Mouse (Mus musculus) E14TG2a.4 (cell line): ENCODE results near the gene Elmo1.

Source experiments
- H3K27me3 ChIP-seq: 2 replicates; pipeline ENCODE4 v1.6.1; 2014; ENCODE audit warnings: low read length, control low read depth; ENCODE audit not compliant: insufficient read depth
- H3K36me3 ChIP-seq: 2 replicates; pipeline ENCODE4 v1.6.1; 2014; ENCODE audit warnings: low read length, control low read depth; ENCODE audit not compliant: insufficient read depth
- H3K4me1 ChIP-seq: replicated peaks from 2 replicates; pipeline ENCODE4 v1.6.1; 2014; ENCODE audit warnings: low read depth, low read length, control low read depth
- H3K4me3 ChIP-seq: replicated peaks from 2 replicates; pipeline ENCODE4 v1.5.1; 2014; ENCODE audit warnings: mild to moderate bottlenecking, low read length
- H3K9me3 ChIP-seq: 2 replicates; pipeline ENCODE4 v1.6.1; 2014; ENCODE audit warnings: low read length, control low read depth
- CTCF ChIP-seq: conservative IDR thresholded peaks from 2 replicates; pipeline ENCODE4 v1.5.1; 2014; ENCODE audit warnings: low read length
- NANOG ChIP-seq: IDR thresholded peaks from 2 replicates; pipeline ENCODE4 v1.6.1; 2014; ENCODE audit warnings: borderline replicate concordance, low read length, mixed read lengths
- POU5F1 ChIP-seq: IDR thresholded peaks from 2 replicates; pipeline ENCODE4 v1.6.1; 2014; ENCODE audit warnings: low read length, borderline replicate concordance

The Elmo1 gene

GRCm38 (mm10) chr13:20300626-20301025 lies 210.2 kb downstream of the Elmo1 start:
- Histone ChIP-seq H3K4me3 (no peak overlapping the region), H3K9me3 (peaks cover 21% of the 10 kb centered on the region), H3K27me3 (no peaks in the 10 kb centered on the region), H3K4me1 (no peaks in the 10 kb centered on the region), H3K36me3 (peaks cover 24% of the 10 kb centered on the region)
- TF ChIP-seq NANOG (no peak), CTCF (no peak), POU5F1 (no peak)

- Histone ChIP-seq H3K4me1 (no peaks in the 10 kb centered on the region), H3K4me3 (no peak overlapping the region), H3K9me3 (peaks cover 21% of the 10 kb centered on the region), H3K36me3 (peaks cover 24% of the 10 kb centered on the region), H3K27me3 (no peaks in the 10 kb centered on the region)
- TF ChIP-seq POU5F1 (no peak), NANOG (no peak), CTCF (no peak)
These were observed 211.4 kb downstream of the Elmo1 start for GRCm38 (mm10) chr13:20301760-20302159.

GRCm38 (mm10) chr13:20305621-20306020 lies 215.2 kb downstream of the Elmo1 start:
- TF ChIP-seq POU5F1: no peak
- no peak for TF ChIP-seq CTCF
- Histone ChIP-seq H3K27me3 (no peaks in the 10 kb centered on the region), H3K4me1 (no peaks in the 10 kb centered on the region), H3K36me3 (peaks cover 24% of the 10 kb centered on the region), H3K9me3 (peaks cover 21% of the 10 kb centered on the region), H3K4me3 (no peak overlapping the region)

- no peaks in the 10 kb centered on the region for H3K4me1 ChIP-seq
- no peak overlapping the region for H3K4me3 ChIP-seq
- H3K9me3 ChIP-seq: peaks cover 21% of the 10 kb centered on the region
- H3K27me3 ChIP-seq: no peaks in the 10 kb centered on the region
- peaks cover 21% of the 10 kb centered on the region for H3K36me3 ChIP-seq
- TF ChIP-seq POU5F1 (no peak), NANOG (no peak), CTCF (no peak)
These were observed 216.1 kb downstream of the Elmo1 start for GRCm38 (mm10) chr13:20306180-20307177.

GRCm38 (mm10) chr13:20307381-20307780 lies 217.0 kb downstream of the Elmo1 start:
- H3K27me3 ChIP-seq: no peaks in the 10 kb centered on the region
- H3K4me3 ChIP-seq: no peak overlapping the region
- TF ChIP-seq POU5F1: no peak
- TF ChIP-seq NANOG: no peak
- TF ChIP-seq CTCF: no peak
- H3K9me3 ChIP-seq: peaks cover 17% of the 10 kb centered on the region
- H3K36me3 ChIP-seq: peaks cover 16% of the 10 kb centered on the region
- H3K4me1 ChIP-seq: no peaks in the 10 kb centered on the region

- H3K9me3 ChIP-seq: no peaks in the 10 kb centered on the region
- TF ChIP-seq CTCF (peak; percentile 64), NANOG (no peak), POU5F1 (no peak)
- no peaks in the 10 kb centered on the region for H3K4me1 ChIP-seq
- no peaks in the 10 kb centered on the region for H3K36me3 ChIP-seq
- H3K4me3 ChIP-seq: no peak overlapping the region
- no peaks in the 10 kb centered on the region for H3K27me3 ChIP-seq
These were observed 221.2 kb downstream of the Elmo1 start for GRCm38 (mm10) chr13:20311612-20312011.

- no peaks in the 10 kb centered on the region for H3K4me1 ChIP-seq
- no peak for TF ChIP-seq NANOG
- no peak for TF ChIP-seq CTCF
- no peak for TF ChIP-seq POU5F1
- H3K9me3 ChIP-seq: no peaks in the 10 kb centered on the region
- no peaks in the 10 kb centered on the region for H3K27me3 ChIP-seq
- no peak overlapping the region for H3K4me3 ChIP-seq
- H3K36me3 ChIP-seq: no peaks in the 10 kb centered on the region
These were observed 222.9 kb downstream of the Elmo1 start for GRCm38 (mm10) chr13:20313345-20313744.

- no peaks in the 10 kb centered on the region for H3K4me1 ChIP-seq
- TF ChIP-seq POU5F1 (no peak), NANOG (no peak), CTCF (no peak)
These were observed 225.7 kb downstream of the Elmo1 start for GRCm38 (mm10) chr13:20316139-20316538.

More at GRCm38 (mm10) chr13:20316139-20316538, 225.7 kb downstream of the Elmo1 start:
- Histone ChIP-seq H3K27me3 (no peaks in the 10 kb centered on the region), H3K36me3 (no peaks in the 10 kb centered on the region), H3K4me3 (no peak overlapping the region), H3K9me3 (no peaks in the 10 kb centered on the region)
